Mouse (Mus musculus): ENCODE data around the gene Kctd13.
A peak's percentile ranks its signal among the peaks of the same experiment; 100 is the strongest.

DNA sequence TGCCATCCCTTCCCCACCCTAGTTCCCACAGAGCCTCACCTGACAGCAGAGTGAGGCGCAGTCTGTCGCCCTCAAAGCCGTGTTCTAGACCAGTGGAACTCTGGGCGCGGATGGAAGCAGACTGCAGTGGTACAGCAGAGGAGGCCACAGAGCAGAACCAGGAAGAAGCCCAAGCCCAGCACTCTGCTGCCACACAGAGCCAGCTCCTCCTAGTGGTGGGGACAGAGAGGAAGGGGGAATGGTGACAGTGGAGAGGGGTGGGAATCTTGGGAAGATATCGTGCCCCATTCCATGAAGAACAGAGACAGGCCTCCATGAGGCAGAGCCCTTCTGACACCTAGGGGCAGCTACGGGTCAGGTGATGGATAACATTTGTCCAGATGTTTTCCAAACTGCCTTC is 39.8 kb upstream of the Kctd13 start:
- TF ChIP-seq CTCF (IDR thresholded peaks at IDR 0.05; ENCODE audit: extremely low read depth, insufficient read length, insufficient replicate concordance, low read depth, low read length) (peak; percentile 45; the same call in 1 of the 2 replicates), POLR2A (IDR thresholded peaks at IDR 0.05; ENCODE audit: low read depth, low read length) (no peak)

All from small intestine, adult 2 months (tissue).